Mouse (Mus musculus): ENCODE results near the gene Gm45234.

DNA sequence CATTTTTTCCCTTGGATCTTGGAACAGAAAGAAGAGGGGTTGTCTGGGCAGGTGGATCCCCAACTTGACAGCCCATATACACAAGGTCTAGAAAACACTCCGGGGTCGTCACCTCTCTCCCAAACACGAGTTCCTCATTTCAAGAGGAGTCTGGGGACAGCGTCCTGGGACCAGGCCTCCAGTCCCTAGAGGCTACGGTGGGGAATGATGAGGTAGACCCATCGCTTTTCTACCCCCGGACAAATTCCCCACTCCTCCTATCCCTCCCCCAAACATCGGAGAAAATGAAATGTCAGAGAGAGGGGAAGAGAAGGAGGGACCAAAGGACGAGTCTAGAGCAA is 12.9 kb upstream of the Gm45234 start:
- TF ChIP-seq POLR2A (IDR thresholded peaks at IDR 0.05; ENCODE audit: borderline replicate concordance, insufficient read depth, low read length) (no peak), CTCF (IDR thresholded peaks at IDR 0.05; ENCODE audit: borderline replicate concordance, insufficient read depth, low read depth, low read length) (no peak)
